Mouse (Mus musculus) thymus, adult 2 months (tissue): Measurements from ENCODE around the gene Fntb. TPM values are rescaled to one million over a fixed set of nuclear protein-coding genes. Genes with fewer than 3 reads are reported as not detected.
"Not testable (repeated sequence)": the region's sequence is repeated elsewhere in the genome, so short reads cannot be mapped to it uniquely, and the experiment has no call there.

Source experiments
- DNase-seq: peaks from one replicate; pipeline ENCODE4 v3.0.0; 2021
- H3K27ac ChIP-seq: fragments of 200-500 bp; 2 replicates; pipeline ENCODE4 v1.5.1; 2012; ENCODE audit warnings: low read length, control low read depth; ENCODE audit not compliant: control insufficient read depth, insufficient read depth
- H3K27me3 ChIP-seq: fragments of 200-500 bp; 2 replicates; pipeline ENCODE4 v1.6.1; 2012; ENCODE audit warnings: mild to moderate bottlenecking, low read length, moderate library complexity, mixed read lengths; ENCODE audit not compliant: control insufficient read depth, insufficient read depth
- H3K36me3 ChIP-seq: fragments of 200-500 bp; 2 replicates; pipeline ENCODE4 v1.6.1; 2012; ENCODE audit warnings: mild to moderate bottlenecking, low read length, moderate library complexity; ENCODE audit not compliant: control insufficient read depth, insufficient read depth
- H3K4me1 ChIP-seq: fragments of 200-500 bp; replicated peaks from 2 replicates; pipeline ENCODE4 v1.6.1; 2012; ENCODE audit warnings: low read length; ENCODE audit not compliant: control insufficient read depth, insufficient read depth
- H3K4me3 ChIP-seq: fragments of 200-500 bp; 2 replicates; pipeline ENCODE4 v1.5.1; 2012; ENCODE audit warnings: mild to moderate bottlenecking, low read length, control low read depth, moderate library complexity; ENCODE audit not compliant: control insufficient read depth, insufficient read depth
- CTCF ChIP-seq: fragments of 200-500 bp; IDR thresholded peaks from 2 replicates; pipeline ENCODE4 v1.5.1; 2012; ENCODE audit warnings: mild to moderate bottlenecking, control low read depth, low read length, moderate library complexity, borderline replicate concordance; ENCODE audit not compliant: control insufficient read depth, poor library complexity, insufficient read depth; ENCODE audit errors: extremely low read depth
- POLR2A ChIP-seq: fragments of 200-500 bp; IDR thresholded peaks from 2 replicates; pipeline ENCODE4 v1.6.1; 2012; ENCODE audit warnings: mild to moderate bottlenecking, low read length, control low read depth, moderate library complexity; ENCODE audit not compliant: control insufficient read depth, poor library complexity, insufficient read depth; ENCODE audit errors: extremely low read depth
- WGBS: fragments of 180-500 bp; shearing (Covaris S2); methylation state at CpG from one replicate; pipeline ENCODE4 v1.1.7; 2018; 5-methylcytosine and 5-hydroxymethylcytosine counted together
- polyA plus RNA-seq: library from polyadenylated mRNA; depleted of rRNA; stranded (reverse); fragments of >200 nt; gene quantifications from 2 replicates; pipeline ENCODE4 v1.2.3, GENCODE M21; 2012

Gene Fntb
- polyA plus RNA-seq, 1 experiment: 51.3 TPM

DNA sequence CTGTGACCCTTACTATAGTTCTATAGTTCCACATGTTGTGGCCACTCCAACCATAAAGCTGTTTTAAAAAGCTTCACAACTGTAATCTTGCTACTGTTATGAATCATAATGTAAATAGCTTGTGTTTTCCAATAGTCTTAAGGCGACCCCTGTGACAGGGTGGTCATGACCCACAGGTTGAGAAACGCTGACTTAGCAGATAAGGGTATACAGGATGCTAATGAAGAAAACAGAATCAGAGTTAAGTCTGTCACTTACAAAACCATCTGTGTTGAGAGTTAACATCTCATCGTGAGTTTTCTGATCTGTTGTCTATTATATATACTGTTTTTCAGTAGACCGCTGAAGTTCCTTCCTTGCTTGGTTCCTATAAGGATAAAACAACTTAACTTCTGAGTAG lies 73.9 kb downstream of the Fntb start:
- TF ChIP-seq CTCF: no peak
- TF ChIP-seq POLR2A: no peak
- Histone ChIP-seq H3K27me3 (no peaks in the 10 kb centered on the region), H3K4me1 (peaks cover 6% of the 10 kb centered on the region), H3K27ac (no peak overlapping the region), H3K36me3 (no peaks in the 10 kb centered on the region), H3K4me3 (no peak overlapping the region)
- WGBS: 98% methylated on average over 4 of the region's 4 CpGs
- no peak for DNase-seq

DNA sequence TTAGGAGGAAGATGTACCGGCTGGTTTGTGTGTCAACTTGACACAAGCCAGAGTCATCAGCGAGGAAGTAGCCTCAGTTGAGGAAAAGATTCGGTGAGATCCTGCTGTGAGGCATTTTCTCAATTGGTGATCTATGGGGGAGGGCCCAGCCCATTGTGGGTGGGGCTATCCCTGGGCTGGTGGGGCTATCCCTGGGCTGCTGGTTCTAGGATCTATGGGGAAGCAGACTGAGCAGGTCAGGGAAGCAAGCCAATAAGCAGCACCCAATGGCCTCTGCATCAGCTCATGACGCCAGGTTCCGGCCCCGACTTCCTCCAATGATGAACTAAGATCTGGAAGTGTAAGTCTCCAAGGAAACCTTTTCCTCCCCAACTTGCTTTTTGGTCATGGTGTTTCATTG lies 74.7 kb downstream of the Fntb start:
- WGBS: 96% methylated on average over 6 of the region's 6 CpGs
- Histone ChIP-seq H3K27me3 (no peaks in the 10 kb centered on the region), H3K4me3 (no peak overlapping the region), H3K4me1 (peaks cover 8% of the 10 kb centered on the region), H3K36me3 (no peaks in the 10 kb centered on the region), H3K27ac (no peak overlapping the region)
- no peak for DNase-seq
- TF ChIP-seq CTCF: no peak
- TF ChIP-seq POLR2A: no peak

DNA sequence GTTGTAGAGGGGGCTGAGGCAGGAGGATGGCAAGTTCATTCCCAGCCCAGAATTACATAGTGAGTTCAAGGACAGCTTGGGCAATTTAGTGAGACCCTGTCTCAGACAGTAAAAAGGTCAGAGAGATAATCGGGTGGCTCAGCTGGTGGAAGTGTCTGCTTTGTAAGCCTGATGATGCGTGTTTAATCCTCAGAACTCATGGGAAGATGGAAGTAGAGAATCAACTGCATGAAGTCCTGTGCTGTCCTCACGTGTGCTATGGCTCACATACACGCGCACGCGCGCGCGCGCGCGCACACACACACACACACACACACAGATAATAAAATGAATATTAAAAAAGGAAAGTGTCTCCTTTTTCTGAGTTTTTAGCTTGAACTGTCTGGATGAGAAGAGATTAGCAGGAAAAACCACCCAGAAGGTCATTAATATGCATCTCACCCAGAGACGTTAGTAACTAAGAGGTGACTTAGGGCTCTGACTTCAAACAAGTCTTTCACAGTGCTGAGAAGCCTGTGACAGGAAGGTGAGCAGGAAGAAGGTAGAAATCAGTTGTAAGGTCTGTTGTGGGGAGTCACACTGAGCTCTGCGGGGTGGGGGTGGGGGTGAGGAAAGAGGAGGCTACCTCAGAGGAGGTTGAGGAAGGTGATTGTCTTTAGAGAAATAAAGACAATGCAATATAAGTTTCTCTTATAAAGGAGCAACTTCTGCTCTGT lies 79.1 kb downstream of the Fntb start:
- Histone ChIP-seq H3K4me3 (no peak overlapping the region), H3K36me3 (no peaks in the 10 kb centered on the region), H3K27me3 (no peaks in the 10 kb centered on the region), H3K4me1 (peaks cover 12% of the 10 kb centered on the region), H3K27ac (peak overlapping the region; percentile 54; the same call in 1 of the 2 replicates)
- no peak for DNase-seq
- WGBS: 87% methylated on average over 15 of the region's 15 CpGs
- TF ChIP-seq CTCF (no peak), POLR2A (no peak)

DNA sequence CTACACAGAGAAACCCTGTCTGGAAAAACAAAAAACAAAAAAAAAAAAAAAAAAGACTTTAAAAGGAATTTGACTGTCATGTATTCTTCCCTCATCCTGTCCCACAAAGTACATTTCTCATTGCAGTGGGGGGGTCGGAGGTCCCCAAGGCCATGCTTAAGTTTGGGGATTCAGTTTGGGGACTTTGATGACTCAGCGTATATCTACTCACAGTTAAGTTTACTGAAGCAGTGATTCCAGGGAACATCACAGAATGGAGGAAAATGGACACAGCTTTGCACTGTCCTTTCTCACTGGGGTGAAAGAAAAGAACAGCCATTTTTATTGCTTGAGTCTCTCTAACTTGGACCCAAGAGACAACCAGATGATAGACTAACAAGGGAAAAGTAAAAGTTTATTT lies 87.0 kb downstream of the Fntb start:
- Histone ChIP-seq H3K4me3 (no peak overlapping the region), H3K27me3 (no peaks in the 10 kb centered on the region), H3K27ac (no peak overlapping the region), H3K4me1 (peaks cover 24% of the 10 kb centered on the region), H3K36me3 (no peaks in the 10 kb centered on the region)
- WGBS: 96% methylated on average over 2 of the region's 2 CpGs
- DNase-seq: no peak
- TF ChIP-seq CTCF (no peak), POLR2A (no peak)

DNA sequence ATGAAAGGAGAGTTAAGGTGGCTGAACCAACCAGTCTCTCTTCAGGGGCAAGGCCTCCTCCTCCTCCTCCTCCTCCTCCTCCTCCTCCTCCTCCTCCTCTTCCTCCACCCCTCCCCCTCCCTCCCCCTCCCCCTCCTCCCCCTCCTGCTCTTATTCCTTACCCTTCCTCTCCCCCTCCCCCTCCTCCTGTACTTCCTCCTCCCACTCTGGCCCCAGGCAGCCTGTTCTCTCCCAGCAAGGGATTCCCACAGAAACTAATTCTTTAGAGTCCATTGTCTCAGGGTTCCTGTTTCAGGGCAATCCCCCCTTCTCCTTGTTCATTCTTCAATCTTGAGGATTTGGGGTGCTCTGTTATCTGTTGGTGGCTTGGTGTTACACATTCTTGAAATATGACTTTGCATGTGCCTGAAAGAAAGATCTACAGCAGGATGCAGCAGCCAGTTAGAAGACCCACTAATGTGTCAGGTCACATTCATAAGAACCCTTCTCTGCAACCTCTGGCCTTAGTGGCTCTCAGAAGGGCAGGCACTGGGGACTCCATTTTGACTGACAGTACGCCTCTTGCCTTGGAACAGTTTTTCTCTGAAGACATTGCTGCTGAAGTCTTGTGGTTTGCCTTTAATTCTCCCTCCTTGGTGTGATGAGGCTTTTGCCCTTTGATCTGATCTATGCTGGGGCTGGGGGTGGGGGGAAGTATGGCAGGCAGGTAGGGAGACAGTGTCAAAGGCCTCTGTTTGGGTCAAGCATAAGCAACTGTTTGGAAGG lies 88.2 kb downstream of the Fntb start:
- DNase-seq: peak; percentile 21
- 13% methylated on average over 1 of the region's 1 CpGs for WGBS
- no peak overlapping the region for H3K4me3 ChIP-seq
- no peaks in the 10 kb centered on the region for H3K36me3 ChIP-seq
- no peak for TF ChIP-seq POLR2A
- no peak for TF ChIP-seq CTCF
- peaks cover 24% of the 10 kb centered on the region for H3K4me1 ChIP-seq
- H3K27me3 ChIP-seq: no peaks in the 10 kb centered on the region
- peak overlapping the region; percentile 69 for H3K27ac ChIP-seq

DNA sequence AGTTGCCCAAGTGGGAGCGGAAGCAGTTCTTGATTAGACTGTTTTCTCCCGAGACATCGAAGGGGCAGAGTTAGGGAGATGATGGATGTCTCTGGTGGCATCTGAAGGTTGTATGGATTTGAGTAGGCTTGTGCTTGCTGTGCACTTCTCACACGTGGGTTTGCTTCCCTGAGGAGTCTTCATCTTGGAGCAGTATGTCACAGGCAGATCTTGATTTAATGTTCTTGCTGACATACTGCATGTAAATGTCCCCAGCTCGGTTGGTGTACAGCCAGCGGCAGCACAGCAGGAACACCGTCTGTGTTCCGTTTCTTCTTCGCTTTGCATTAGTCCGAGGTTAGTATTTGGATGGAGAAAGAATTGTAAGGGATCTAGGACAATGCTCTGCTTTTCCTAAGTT lies 91.7 kb downstream of the Fntb start:
- DNase-seq: no peak
- WGBS: 98% methylated on average over 10 of the region's 10 CpGs
- H3K27me3 ChIP-seq: no peaks in the 10 kb centered on the region
- H3K36me3 ChIP-seq: no peaks in the 10 kb centered on the region
- no peak overlapping the region for H3K27ac ChIP-seq
- H3K4me1 ChIP-seq: peaks cover 16% of the 10 kb centered on the region
- H3K4me3 ChIP-seq: no peak overlapping the region
- no peak for TF ChIP-seq CTCF
- TF ChIP-seq POLR2A: no peak

DNA sequence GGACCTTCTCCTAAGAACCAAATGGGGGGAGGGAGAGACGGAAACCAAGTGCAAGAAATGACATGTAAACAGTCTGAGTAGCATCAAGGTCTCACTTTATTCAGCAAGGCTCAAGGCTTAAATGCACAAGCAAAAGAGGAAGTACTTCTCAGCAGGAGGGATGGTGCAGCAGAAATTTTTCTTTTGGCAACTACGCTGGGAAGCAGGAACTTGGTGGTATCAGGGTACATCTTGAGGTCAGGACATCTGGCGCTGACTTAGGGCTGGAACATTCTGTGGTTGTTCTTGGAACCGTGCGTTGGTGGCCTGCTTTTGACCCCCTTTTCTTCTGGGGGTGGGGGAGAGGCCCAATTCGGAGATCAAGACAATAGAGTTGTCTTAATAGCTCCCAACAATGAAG lies 93.4 kb downstream of the Fntb start:
- 44% methylated on average over 6 of the region's 6 CpGs for WGBS
- H3K36me3 ChIP-seq: not testable (repeated sequence)

More for the DNA sequence above, 93.4 kb downstream of the Fntb start:
- H3K4me1 ChIP-seq, H3K4me3 ChIP-seq, DNase-seq, H3K27ac ChIP-seq, H3K27me3 ChIP-seq: not testable (repeated sequence)
